Mouse (Mus musculus): ENCODE measurements around the gene Piezo1. TPM values are rescaled to one million over a fixed set of nuclear protein-coding genes. Genes with fewer than 3 reads are reported as not detected.
"Not testable (repeated sequence)": the region's sequence is repeated elsewhere in the genome, so short reads cannot be mapped to it uniquely, and the experiment has no call there.

Gene Piezo1
- polyA plus RNA-seq, 1 experiment from 2014 or later = 26.6 TPM

- Histone ChIP-seq H3K36me3 (ENCODE audit: insufficient read depth) (peaks cover 45% of the 10 kb centered on the region), H3K4me2 (peak overlapping the region; percentile 82), H3K4me3 (ENCODE audit: low read depth, low read length) (peak overlapping the region; percentile 75), H3K9ac (peak overlapping the region; percentile 91), H3K27ac (ENCODE audit: low read depth) (no peak overlapping the region), H3K27me3 (ENCODE audit: insufficient read depth, low read length) (no peaks in the 10 kb centered on the region), H3K4me1 (ENCODE audit: insufficient read depth) (peaks cover 9% of the 10 kb centered on the region), H3K9me3 (ENCODE audit: low read depth, low read length) (no peaks in the 10 kb centered on the region)
- TF ChIP-seq CTCF (IDR thresholded peaks at IDR 0.05; ENCODE audit: low read depth) = no peak
- no peak for ATAC-seq (ENCODE audit: insufficient read depth)
- DNase-seq = no peak
- WGBS = 55% methylated on average over 8 of the region's 8 CpGs
These were observed 24.2 kb upstream of the Piezo1 start for GRCm38 (mm10) chr8:122575286-122575685.

- ATAC-seq (ENCODE audit: insufficient read depth) = no peak
- H3K4me2 ChIP-seq = peak overlapping the region; percentile 82
- TF ChIP-seq CTCF (IDR thresholded peaks at IDR 0.05; ENCODE audit: low read depth) = no peak
- no peaks in the 10 kb centered on the region for H3K27me3 ChIP-seq (ENCODE audit: insufficient read depth, low read length)
- DNase-seq = no peak
- 19% methylated on average over 10 of the region's 10 CpGs for WGBS
- peaks cover 7% of the 10 kb centered on the region for H3K4me1 ChIP-seq (ENCODE audit: insufficient read depth)
- H3K27ac ChIP-seq (ENCODE audit: low read depth) = peak overlapping the region; percentile 7; the same call in 1 of the 2 replicates
- no peaks in the 10 kb centered on the region for H3K9me3 ChIP-seq (ENCODE audit: low read depth, low read length)
- peaks cover 50% of the 10 kb centered on the region for H3K36me3 ChIP-seq (ENCODE audit: insufficient read depth)
- no peak overlapping the region for H3K9ac ChIP-seq
- H3K4me3 ChIP-seq (ENCODE audit: low read depth, low read length) = peak overlapping the region; percentile 75; the same call in 1 of the 2 replicates
These were observed 23.6 kb upstream of the Piezo1 start for GRCm38 (mm10) chr8:122574667-122575251.

GRCm38 (mm10) chr8:122574264-122574663 is 23.1 kb upstream of the Piezo1 start:
- no peak for TF ChIP-seq CTCF (IDR thresholded peaks at IDR 0.05; ENCODE audit: low read depth)
- ATAC-seq (ENCODE audit: insufficient read depth) (no peak), DNase-seq (no peak)
- peak overlapping the region; percentile 82; the same call in 1 of the 2 replicates for H3K4me2 ChIP-seq
- no peak overlapping the region for H3K27ac ChIP-seq (ENCODE audit: low read depth)
- no peaks in the 10 kb centered on the region for H3K9me3 ChIP-seq (ENCODE audit: low read depth, low read length)
- no peak overlapping the region for H3K9ac ChIP-seq
- no peak overlapping the region for H3K4me3 ChIP-seq (ENCODE audit: low read depth, low read length)
- H3K36me3 ChIP-seq (ENCODE audit: insufficient read depth) = peaks cover 55% of the 10 kb centered on the region
- no peaks in the 10 kb centered on the region for H3K27me3 ChIP-seq (ENCODE audit: insufficient read depth, low read length)
- 41% methylated on average over 3 of the region's 3 CpGs for WGBS
- peaks cover 10% of the 10 kb centered on the region for H3K4me1 ChIP-seq (ENCODE audit: insufficient read depth)

- no peak overlapping the region for H3K4me2 ChIP-seq
- TF ChIP-seq CTCF (IDR thresholded peaks at IDR 0.05; ENCODE audit: low read depth) = no peak
- peaks cover 14% of the 10 kb centered on the region for H3K4me1 ChIP-seq (ENCODE audit: insufficient read depth)
- H3K36me3 ChIP-seq (ENCODE audit: insufficient read depth) = peaks cover 58% of the 10 kb centered on the region
- H3K9me3 ChIP-seq (ENCODE audit: low read depth, low read length) = no peaks in the 10 kb centered on the region
- WGBS = 63% methylated on average over 9 of the region's 9 CpGs
- H3K27me3 ChIP-seq (ENCODE audit: insufficient read depth, low read length) = no peaks in the 10 kb centered on the region
- H3K9ac ChIP-seq = no peak overlapping the region
- DNase-seq = no peak
- H3K4me3 ChIP-seq (ENCODE audit: low read depth, low read length) = no peak overlapping the region
- no peak for ATAC-seq (ENCODE audit: insufficient read depth)
- no peak overlapping the region for H3K27ac ChIP-seq (ENCODE audit: low read depth)
These were observed 22.4 kb upstream of the Piezo1 start for GRCm38 (mm10) chr8:122573577-122573976.

GRCm38 (mm10) chr8:122573176-122573575 is 22.0 kb upstream of the Piezo1 start:
- not testable (repeated sequence) for ATAC-seq (ENCODE audit: insufficient read depth); H3K9me3 ChIP-seq (ENCODE audit: low read depth, low read length); DNase-seq; H3K4me2 ChIP-seq; H3K9ac ChIP-seq; H3K27me3 ChIP-seq (ENCODE audit: insufficient read depth, low read length); H3K4me3 ChIP-seq (ENCODE audit: low read depth, low read length); H3K27ac ChIP-seq (ENCODE audit: low read depth)
- Histone ChIP-seq H3K4me1 (ENCODE audit: insufficient read depth) (peaks cover 14% of the 10 kb centered on the region), H3K36me3 (ENCODE audit: insufficient read depth) (peaks cover 58% of the 10 kb centered on the region)
- WGBS = 54% methylated on average over 4 of the region's 4 CpGs

- Histone ChIP-seq H3K27ac (ENCODE audit: low read depth) (no peak overlapping the region), H3K4me3 (ENCODE audit: low read depth, low read length) (no peak overlapping the region), H3K4me1 (ENCODE audit: insufficient read depth) (peaks cover 14% of the 10 kb centered on the region), H3K4me2 (no peak overlapping the region), H3K27me3 (ENCODE audit: insufficient read depth, low read length) (no peaks in the 10 kb centered on the region), H3K36me3 (ENCODE audit: insufficient read depth) (peaks cover 58% of the 10 kb centered on the region), H3K9ac (no peak overlapping the region), H3K9me3 (ENCODE audit: low read depth, low read length) (no peaks in the 10 kb centered on the region)
- ATAC-seq (ENCODE audit: insufficient read depth) (no peak), DNase-seq (no peak)
- WGBS = 78% methylated on average over 3 of the region's 3 CpGs
- TF ChIP-seq CTCF (IDR thresholded peaks at IDR 0.05; ENCODE audit: low read depth) = no peak
These were observed 21.6 kb upstream of the Piezo1 start for GRCm38 (mm10) chr8:122572751-122573150.

GRCm38 (mm10) chr8:122571750-122572267 is 20.7 kb upstream of the Piezo1 start:
- TF ChIP-seq CTCF (IDR thresholded peaks at IDR 0.05; ENCODE audit: low read depth) = no peak
- no peak for ATAC-seq (ENCODE audit: insufficient read depth)
- no peaks in the 10 kb centered on the region for H3K27me3 ChIP-seq (ENCODE audit: insufficient read depth, low read length)
- no peak overlapping the region for H3K4me3 ChIP-seq (ENCODE audit: low read depth, low read length)
- H3K9me3 ChIP-seq (ENCODE audit: low read depth, low read length) = no peaks in the 10 kb centered on the region
- H3K4me1 ChIP-seq (ENCODE audit: insufficient read depth) = peaks cover 18% of the 10 kb centered on the region
- H3K27ac ChIP-seq (ENCODE audit: low read depth) = no peak overlapping the region
- H3K36me3 ChIP-seq (ENCODE audit: insufficient read depth) = peaks cover 58% of the 10 kb centered on the region
- no peak overlapping the region for H3K9ac ChIP-seq
- 91% methylated on average over 17 of the region's 17 CpGs for WGBS
- no peak for DNase-seq
- no peak overlapping the region for H3K4me2 ChIP-seq

Measured in lung, embryonic 14.5 days (tissue).